Mouse (Mus musculus): ENCODE results near the gene Gm20605. TPM values are rescaled to one million over a fixed set of nuclear protein-coding genes. Genes with fewer than 3 reads are reported as not detected.

Gene Gm20605
- polyA plus RNA-seq, 1 experiment from 2014 or later: 5.9 TPM

GRCm38 (mm10) chr5:137639472-137639871, 10.5 kb downstream of the Gm20605 start:
- Histone ChIP-seq H3K4me3 (ENCODE audit: low read depth, low read length) (no peak overlapping the region), H3K9me3 (replicated peaks; ENCODE audit: control insufficient read depth, low read length) (no peaks in the 10 kb centered on the region), H3K27ac (ENCODE audit: low read depth, low read length) (no peak overlapping the region), H3K9ac (ENCODE audit: low read depth, low read length) (no peak overlapping the region), H3K36me3 (ENCODE audit: control insufficient read depth, insufficient read depth, low read length) (peaks cover 40% of the 10 kb centered on the region), H3K4me1 (ENCODE audit: control insufficient read depth, insufficient read depth, low read length) (peaks cover 10% of the 10 kb centered on the region), H3K4me2 (no peak overlapping the region), H3K27me3 (ENCODE audit: control insufficient read depth, insufficient read depth, low read length) (peaks cover 15% of the 10 kb centered on the region)
- no peak for ATAC-seq (replicated peaks; ENCODE audit: insufficient number of reproducible peaks, low FRiP score, low TSS enrichment)
- WGBS (ENCODE audit: insufficient replicate concordance): 64% methylated on average over 7 of the region's 7 CpGs

DNA sequence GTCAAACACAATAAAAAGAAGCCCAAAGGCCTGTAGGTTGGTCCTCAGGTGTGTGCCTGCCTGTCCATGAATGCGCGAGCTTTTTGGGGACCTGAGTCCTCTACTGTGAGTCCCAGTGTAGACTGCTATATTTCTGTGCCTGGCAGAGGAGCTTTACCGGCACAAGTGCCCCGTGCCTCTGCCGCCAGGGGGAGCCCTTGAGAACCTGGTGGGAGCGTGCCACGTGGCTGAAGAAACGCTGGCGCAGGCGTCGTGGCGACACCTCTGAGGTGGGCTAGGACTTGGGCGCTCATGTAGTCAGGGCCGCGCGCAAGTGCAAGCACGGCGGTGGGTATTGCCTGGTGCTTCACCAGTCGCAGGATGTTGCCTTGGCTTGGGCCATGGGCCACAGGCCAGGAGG, 12.1 kb downstream of the Gm20605 start, which contains the start of gene Sap25:
TSS of gene Sap25 (plus strand) at position 281 of the 400 bp plus-strand sequence.
- Histone ChIP-seq H3K36me3 (ENCODE audit: control insufficient read depth, insufficient read depth, low read length) (peaks cover 34% of the 10 kb centered on the region), H3K4me3 (ENCODE audit: low read depth, low read length) (no peak within 1 kb of the TSS), H3K4me2 (no peak within 1 kb of the TSS), H3K27ac (ENCODE audit: low read depth, low read length) (no peak within 1 kb of the TSS), H3K27me3 (ENCODE audit: control insufficient read depth, insufficient read depth, low read length) (peaks cover 31% of the 10 kb centered on the region), H3K9me3 (replicated peaks; ENCODE audit: control insufficient read depth, low read length) (no peaks in the 10 kb centered on the region), H3K9ac (ENCODE audit: low read depth, low read length) (no peak within 1 kb of the TSS), H3K4me1 (ENCODE audit: control insufficient read depth, insufficient read depth, low read length) (peaks cover 17% of the 10 kb centered on the region)
- 82% methylated on average over 19 of the region's 19 CpGs for WGBS (ENCODE audit: insufficient replicate concordance)
- ATAC-seq (replicated peaks; ENCODE audit: insufficient number of reproducible peaks, low FRiP score, low TSS enrichment): no peak

- H3K4me2 ChIP-seq: no peak overlapping the region
- no peak overlapping the region for H3K4me3 ChIP-seq (ENCODE audit: low read depth, low read length)
- H3K4me1 ChIP-seq (ENCODE audit: control insufficient read depth, insufficient read depth, low read length): peaks cover 19% of the 10 kb centered on the region
- H3K36me3 ChIP-seq (ENCODE audit: control insufficient read depth, insufficient read depth, low read length): peaks cover 26% of the 10 kb centered on the region
- 54% methylated on average over 4 of the region's 4 CpGs for WGBS (ENCODE audit: insufficient replicate concordance)
- no peaks in the 10 kb centered on the region for H3K9me3 ChIP-seq (replicated peaks; ENCODE audit: control insufficient read depth, low read length)
- H3K9ac ChIP-seq (ENCODE audit: low read depth, low read length): 0 out of 2 replicates have a peak overlapping the region, but pooled peaks have one; percentile 10
- no peak for ATAC-seq (replicated peaks; ENCODE audit: insufficient number of reproducible peaks, low FRiP score, low TSS enrichment)
- H3K27ac ChIP-seq (ENCODE audit: low read depth, low read length): no peak overlapping the region
- peaks cover 35% of the 10 kb centered on the region for H3K27me3 ChIP-seq (ENCODE audit: control insufficient read depth, insufficient read depth, low read length)
Observed at GRCm38 (mm10) chr5:137642886-137643285, 13.9 kb downstream of the Gm20605 start.

DNA sequence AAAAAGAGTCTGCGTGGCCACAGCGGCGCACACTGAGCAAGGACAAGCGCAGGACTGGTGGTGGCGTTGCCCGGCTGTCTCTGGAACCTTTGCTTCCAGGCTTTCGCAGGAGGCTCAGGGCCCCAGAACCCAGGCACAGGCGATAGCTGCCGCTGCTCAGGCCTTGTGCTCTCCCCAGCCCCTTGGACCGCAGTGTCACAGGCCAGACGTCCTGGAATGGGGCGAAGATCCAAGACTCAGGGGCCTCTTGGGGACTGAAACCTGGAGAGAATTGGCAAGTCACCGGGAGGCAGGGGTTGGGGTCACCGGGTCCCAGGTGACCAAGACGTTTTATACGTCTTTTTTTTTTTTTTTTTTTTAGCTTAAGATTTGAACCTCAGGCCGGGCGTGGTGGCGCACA, 15.5 kb downstream of the Gm20605 start:
- H3K36me3 ChIP-seq (ENCODE audit: control insufficient read depth, insufficient read depth, low read length): peaks cover 15% of the 10 kb centered on the region
- H3K9me3 ChIP-seq (replicated peaks; ENCODE audit: control insufficient read depth, low read length): no peaks in the 10 kb centered on the region
- H3K4me3 ChIP-seq (ENCODE audit: low read depth, low read length): no peak overlapping the region
- H3K9ac ChIP-seq (ENCODE audit: low read depth, low read length): no peak overlapping the region
- H3K27ac ChIP-seq (ENCODE audit: low read depth, low read length): no peak overlapping the region
- no peak for ATAC-seq (replicated peaks; ENCODE audit: insufficient number of reproducible peaks, low FRiP score, low TSS enrichment)
- peaks cover 30% of the 10 kb centered on the region for H3K4me1 ChIP-seq (ENCODE audit: control insufficient read depth, insufficient read depth, low read length)
- WGBS (ENCODE audit: insufficient replicate concordance): 36% methylated on average over 19 of the region's 19 CpGs
- H3K4me2 ChIP-seq: peak overlapping the region; percentile 8; the same call in 1 of the 2 replicates
- peaks cover 35% of the 10 kb centered on the region for H3K27me3 ChIP-seq (ENCODE audit: control insufficient read depth, insufficient read depth, low read length)

- Histone ChIP-seq H3K9me3 (replicated peaks; ENCODE audit: control insufficient read depth, low read length) (no peaks in the 10 kb centered on the region), H3K4me2 (peak overlapping the region; percentile 71), H3K4me1 (ENCODE audit: control insufficient read depth, insufficient read depth, low read length) (peaks cover 33% of the 10 kb centered on the region), H3K27me3 (ENCODE audit: control insufficient read depth, insufficient read depth, low read length) (peaks cover 35% of the 10 kb centered on the region), H3K36me3 (ENCODE audit: control insufficient read depth, insufficient read depth, low read length) (peaks cover 9% of the 10 kb centered on the region), H3K27ac (ENCODE audit: low read depth, low read length) (no peak overlapping the region), H3K4me3 (ENCODE audit: low read depth, low read length) (peak overlapping the region; percentile 46), H3K9ac (ENCODE audit: low read depth, low read length) (peak overlapping the region; percentile 40)
- 3% methylated on average over 44 of the region's 44 CpGs for WGBS (ENCODE audit: insufficient replicate concordance)
- no peak for ATAC-seq (replicated peaks; ENCODE audit: insufficient number of reproducible peaks, low FRiP score, low TSS enrichment)
Observed at GRCm38 (mm10) chr5:137645091-137645651, 16.2 kb downstream of the Gm20605 start.

DNA sequence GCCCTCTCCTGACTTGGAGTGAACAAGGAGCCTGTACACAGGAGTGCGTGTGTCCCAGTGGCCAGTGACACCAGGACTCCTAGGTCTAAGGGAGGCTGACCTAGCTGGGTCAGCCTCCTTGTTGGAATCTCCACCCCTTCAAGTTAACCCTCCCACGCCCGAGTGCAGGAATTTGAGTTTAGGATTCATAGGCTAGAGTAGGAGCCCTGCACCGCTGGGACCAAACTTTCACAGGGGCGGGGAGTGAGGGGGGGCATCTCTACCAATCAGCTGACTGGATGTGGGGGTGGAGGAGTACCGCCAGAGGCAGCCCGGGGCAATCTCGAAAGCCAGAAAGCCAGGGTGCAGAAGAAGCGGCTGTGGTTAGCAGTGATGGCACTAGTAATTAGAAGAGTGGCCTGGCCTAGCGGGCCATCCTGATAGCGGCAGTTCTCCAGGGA, 16.7 kb downstream of the Gm20605 start, which contains the start of gene Irs3:
TSS of gene Irs3 (minus strand) at position 63 of the 440 bp plus-strand sequence.
- H3K27ac ChIP-seq (ENCODE audit: low read depth, low read length): no peak within 1 kb of the TSS
- no peak for ATAC-seq (replicated peaks; ENCODE audit: insufficient number of reproducible peaks, low FRiP score, low TSS enrichment)
- H3K9me3 ChIP-seq (replicated peaks; ENCODE audit: control insufficient read depth, low read length): no peaks in the 10 kb centered on the region
- H3K4me1 ChIP-seq (ENCODE audit: control insufficient read depth, insufficient read depth, low read length): peaks cover 29% of the 10 kb centered on the region
- H3K9ac ChIP-seq (ENCODE audit: low read depth, low read length): peak within 1 kb of the TSS; percentile 40
- WGBS (ENCODE audit: insufficient replicate concordance): 16% methylated on average over 11 of the region's 11 CpGs
- peak within 1 kb of the TSS; percentile 46 for H3K4me3 ChIP-seq (ENCODE audit: low read depth, low read length)
- peaks cover 6% of the 10 kb centered on the region for H3K36me3 ChIP-seq (ENCODE audit: control insufficient read depth, insufficient read depth, low read length)
- peak within 1 kb of the TSS; percentile 71 for H3K4me2 ChIP-seq
- H3K27me3 ChIP-seq (ENCODE audit: control insufficient read depth, insufficient read depth, low read length): peaks cover 35% of the 10 kb centered on the region

DNA sequence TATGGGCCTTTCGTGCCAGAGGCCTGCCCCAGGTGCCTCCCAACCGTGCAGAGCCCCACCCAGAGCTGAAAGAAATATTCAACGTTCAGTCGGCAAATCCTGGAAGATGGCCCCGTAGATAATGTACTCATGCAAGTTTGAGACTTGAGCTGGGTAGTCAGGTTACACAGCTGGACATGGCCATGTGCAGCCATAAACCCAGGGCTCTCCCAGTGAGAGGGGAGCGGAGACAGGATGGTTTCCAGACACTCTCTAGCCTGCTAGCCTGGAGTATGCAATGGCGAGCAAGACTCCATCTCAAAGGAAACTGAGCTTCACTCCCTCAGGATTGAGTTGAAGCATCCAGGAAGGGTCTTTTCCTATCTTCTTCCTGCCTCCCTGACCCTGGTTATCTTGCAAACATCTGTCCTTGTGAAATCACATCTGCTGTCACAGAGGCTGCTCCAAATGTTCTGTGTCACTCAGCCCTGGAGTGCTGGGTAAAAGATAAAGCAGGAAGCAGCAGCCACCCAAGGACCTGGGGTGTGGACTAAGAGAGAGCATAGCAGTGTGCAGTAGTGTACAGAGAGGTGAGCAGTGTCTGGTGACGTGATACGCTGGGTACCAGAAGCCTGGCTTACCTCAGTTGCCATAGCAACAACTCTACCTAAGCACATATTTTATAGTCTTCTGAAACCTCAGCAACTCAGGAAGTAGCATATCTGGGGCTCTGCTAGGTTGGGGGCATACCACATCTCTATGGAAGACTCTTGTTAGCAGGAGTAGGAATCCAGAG, 19.0 kb downstream of the Gm20605 start:
- Histone ChIP-seq H3K9me3 (replicated peaks; ENCODE audit: control insufficient read depth, low read length) (no peaks in the 10 kb centered on the region), H3K4me1 (ENCODE audit: control insufficient read depth, insufficient read depth, low read length) (peaks cover 31% of the 10 kb centered on the region), H3K36me3 (ENCODE audit: control insufficient read depth, insufficient read depth, low read length) (peaks cover 4% of the 10 kb centered on the region; the same call in 1 of the 2 replicates), H3K27ac (ENCODE audit: low read depth, low read length) (no peak overlapping the region), H3K4me2 (no peak overlapping the region), H3K27me3 (ENCODE audit: control insufficient read depth, insufficient read depth, low read length) (peaks cover 34% of the 10 kb centered on the region), H3K9ac (ENCODE audit: low read depth, low read length) (no peak overlapping the region), H3K4me3 (ENCODE audit: low read depth, low read length) (no peak overlapping the region)
- WGBS (ENCODE audit: insufficient replicate concordance): 50% methylated on average over 9 of the region's 9 CpGs
- ATAC-seq (replicated peaks; ENCODE audit: insufficient number of reproducible peaks, low FRiP score, low TSS enrichment): no peak

GRCm38 (mm10) chr5:137649251-137649650, 20.3 kb downstream of the Gm20605 start:
- Histone ChIP-seq H3K27me3 (ENCODE audit: control insufficient read depth, insufficient read depth, low read length) (peaks cover 22% of the 10 kb centered on the region), H3K36me3 (ENCODE audit: control insufficient read depth, insufficient read depth, low read length) (peaks cover 4% of the 10 kb centered on the region; the same call in 1 of the 2 replicates), H3K4me1 (ENCODE audit: control insufficient read depth, insufficient read depth, low read length) (peaks cover 31% of the 10 kb centered on the region), H3K27ac (ENCODE audit: low read depth, low read length) (0 out of 2 replicates have a peak overlapping the region, but pooled peaks have one; percentile 29), H3K4me3 (ENCODE audit: low read depth, low read length) (no peak overlapping the region), H3K9ac (ENCODE audit: low read depth, low read length) (no peak overlapping the region), H3K9me3 (replicated peaks; ENCODE audit: control insufficient read depth, low read length) (no peaks in the 10 kb centered on the region), H3K4me2 (peak overlapping the region; percentile 48; the same call in 1 of the 2 replicates)
- 39% methylated on average over 4 of the region's 4 CpGs for WGBS (ENCODE audit: insufficient replicate concordance)
- ATAC-seq (replicated peaks; ENCODE audit: insufficient number of reproducible peaks, low FRiP score, low TSS enrichment): no peak

Data from heart, embryonic 11.5 days (tissue).